Mouse (Mus musculus): Measurements from ENCODE around the gene Kif19a. TPM values are rescaled to one million over a fixed set of nuclear protein-coding genes. Genes with fewer than 3 reads are reported as not detected.

Gene Kif19a
- polyA plus RNA-seq, 1 experiment from 2014 or later = not detected

Other genes starting within 250 kb of the Kif19a start
- gene Rpl38, start 96.9 kb upstream of the Kif19a start, polyA plus RNA-seq (2014; fragmentation: Nextera tagmentation; extraction: Ambion mirVana) = 1,440 and 1,641 TPM in 2 replicates
- 7.1 and 7.4 TPM in 2 replicates for gene Ttyh2, start 90.0 kb upstream of the Kif19a start, polyA plus RNA-seq (2014; fragmentation: Nextera tagmentation; extraction: Ambion mirVana)
- gene Dnaic2, start 38.0 kb upstream of the Kif19a start, polyA plus RNA-seq (2014; fragmentation: Nextera tagmentation; extraction: Ambion mirVana) = not detected in 2 replicates
- 0.10 and 0.43 TPM in 2 replicates for gene Btbd17, start 30.6 kb downstream of the Kif19a start, polyA plus RNA-seq (2014; fragmentation: Nextera tagmentation; extraction: Ambion mirVana)
- not detected in 2 replicates for gene Gpr142, start 33.5 kb downstream of the Kif19a start, polyA plus RNA-seq (2014; fragmentation: Nextera tagmentation; extraction: Ambion mirVana)
- gene Gprc5c, start 85.8 kb downstream of the Kif19a start, polyA plus RNA-seq (2014; fragmentation: Nextera tagmentation; extraction: Ambion mirVana) = 20.2 and 21.6 TPM in 2 replicates
- 4.1 and 5.4 TPM in 2 replicates for gene Cd300a, start 124.7 kb downstream of the Kif19a start, polyA plus RNA-seq (2014; fragmentation: Nextera tagmentation; extraction: Ambion mirVana)
- gene Cd300lb, start 169.0 kb downstream of the Kif19a start, polyA plus RNA-seq (2014; fragmentation: Nextera tagmentation; extraction: Ambion mirVana) = 0.49 and 0.55 TPM in 2 replicates
- gene Cd300c, start 203.8 kb downstream of the Kif19a start, polyA plus RNA-seq (2014; fragmentation: Nextera tagmentation; extraction: Ambion mirVana) = not detected in 2 replicates
- 0.45 and 0.95 TPM in 2 replicates for gene Cd300ld, start 224.5 kb downstream of the Kif19a start, polyA plus RNA-seq (2014; fragmentation: Nextera tagmentation; extraction: Ambion mirVana)
- gene Cd300c2, start 236.5 kb downstream of the Kif19a start, polyA plus RNA-seq (2014; fragmentation: Nextera tagmentation; extraction: Ambion mirVana) = 3.7 and 4.4 TPM in 2 replicates